Mouse (Mus musculus) retina, postnatal 1 day (tissue): ENCODE data around the gene Hist1h3g.
A peak's percentile ranks its signal among the peaks of the same experiment; 100 is the strongest.

ENCODE experiments used
- DNase-seq: peaks from one replicate; pipeline ENCODE4 v3.0.0-alpha.2; 2012

Gene Hist1h3g

GRCm38 (mm10) chr13:23535137-23536075 is at the start of gene Hist1h3g:
Hist1h3g (plus strand) TSS chr13:23535422.
- peak; percentile 98 for DNase-seq

- DNase-seq = peak; percentile 80
Observed at GRCm38 (mm10) chr13:23488400-23489322, 46.6 kb upstream of the Hist1h3g start, which contains the start of gene Btn2a2. Btn2a2 (minus strand) TSS chr13:23488857.

- peak; percentile 47 for DNase-seq
Observed at GRCm38 (mm10) chr13:23490863-23491262, 44.4 kb upstream of the Hist1h3g start.

- no peak for DNase-seq
Observed at GRCm38 (mm10) chr13:23491263-23491662, 44.0 kb upstream of the Hist1h3g start.

- DNase-seq = no peak
Observed at GRCm38 (mm10) chr13:23491990-23492389, 43.2 kb upstream of the Hist1h3g start.

- no peak for DNase-seq
Observed at GRCm38 (mm10) chr13:23495526-23495925, 39.7 kb upstream of the Hist1h3g start.

- peak; percentile 70 for DNase-seq
Observed at GRCm38 (mm10) chr13:23497656-23498321, 37.4 kb upstream of the Hist1h3g start.

- DNase-seq = no peak
Observed at GRCm38 (mm10) chr13:23498653-23499052, 36.6 kb upstream of the Hist1h3g start.

GRCm38 (mm10) chr13:23499943-23500342 is 35.3 kb upstream of the Hist1h3g start:
- DNase-seq = no peak

GRCm38 (mm10) chr13:23500424-23501200 is 34.6 kb upstream of the Hist1h3g start:
- peak; percentile 75 for DNase-seq

GRCm38 (mm10) chr13:23501511-23501910 is 33.7 kb upstream of the Hist1h3g start:
- DNase-seq = no peak

- no peak for DNase-seq
Observed at GRCm38 (mm10) chr13:23502031-23502567, 33.1 kb upstream of the Hist1h3g start.

GRCm38 (mm10) chr13:23502916-23503315 is 32.3 kb upstream of the Hist1h3g start:
- DNase-seq = no peak

GRCm38 (mm10) chr13:23503797-23504196 is 31.4 kb upstream of the Hist1h3g start:
- peak; percentile 71 for DNase-seq

GRCm38 (mm10) chr13:23505662-23506345 is 29.4 kb upstream of the Hist1h3g start:
- DNase-seq = no peak

- DNase-seq = peak; percentile 58
Observed at GRCm38 (mm10) chr13:23506351-23506750, 28.9 kb upstream of the Hist1h3g start.

- DNase-seq = no peak
Observed at GRCm38 (mm10) chr13:23506819-23507515, 28.3 kb upstream of the Hist1h3g start.

- no peak for DNase-seq
Observed at GRCm38 (mm10) chr13:23510127-23510526, 25.1 kb upstream of the Hist1h3g start.

GRCm38 (mm10) chr13:23513517-23513916 is 21.7 kb upstream of the Hist1h3g start:
- DNase-seq = no peak

- DNase-seq = no peak
Observed at GRCm38 (mm10) chr13:23515281-23515680, 19.9 kb upstream of the Hist1h3g start.
